Mouse (Mus musculus): Measurements from ENCODE around the gene Taf5l. TPM values are rescaled to one million over a fixed set of nuclear protein-coding genes. Genes with fewer than 3 reads are reported as not detected.
"Not testable (repeated sequence)": the region's sequence is repeated elsewhere in the genome, so short reads cannot be mapped to it uniquely, and the experiment has no call there.

Taf5l gene
- polyA plus RNA-seq, 1 experiment from 2014 or later = 28.0 TPM

DNA sequence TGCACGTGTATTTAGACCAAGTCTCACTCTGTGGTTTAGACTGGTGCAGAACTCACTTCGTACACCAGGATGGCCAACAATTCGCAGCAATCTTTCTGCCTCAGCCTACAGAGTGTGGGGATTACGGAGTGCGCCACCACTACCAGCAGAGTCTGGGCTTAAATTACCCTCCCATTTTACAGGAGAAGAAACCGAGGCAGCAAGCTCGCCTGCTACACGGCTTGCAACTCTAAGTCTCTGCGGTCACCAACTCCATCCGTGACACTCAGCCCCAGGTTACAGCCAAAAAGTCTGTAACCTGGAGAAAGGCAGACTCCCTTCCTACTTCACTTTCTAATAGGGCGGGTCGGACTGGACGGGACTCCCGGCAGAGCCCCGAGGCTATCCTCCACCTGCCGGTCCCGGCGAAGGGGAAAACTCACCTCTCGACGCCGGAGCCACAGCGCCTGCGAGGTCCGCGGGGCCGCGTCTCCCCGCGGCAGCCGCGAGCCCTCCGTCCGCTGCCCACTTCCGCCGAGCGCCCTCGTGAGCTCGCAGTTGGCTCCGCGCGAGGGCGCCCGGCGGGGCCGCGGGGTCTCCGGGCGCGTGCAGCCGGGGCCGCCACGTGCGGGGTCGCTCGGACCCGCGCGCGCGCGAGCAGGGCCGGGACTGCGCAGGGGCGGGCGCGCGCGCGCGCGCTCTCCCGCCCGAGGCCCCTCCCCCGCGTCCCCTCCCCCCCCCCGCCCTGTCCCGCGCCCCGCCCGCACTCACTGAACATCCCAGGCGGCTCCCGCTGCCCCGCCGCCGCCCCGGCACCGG, 559 bp downstream of the Taf5l start:
- peak; percentile 88 for ATAC-seq (ENCODE audit: insufficient read depth, low FRiP score)
- H3K9me3 ChIP-seq (replicated peaks; ENCODE audit: control insufficient read depth, low read length) = no peaks in the 10 kb centered on the region
- WGBS = under 1% methylated on average over 54 of the region's 87 CpGs
- H3K4me3 ChIP-seq (replicated peaks; ENCODE audit: low read length) = peak overlapping the region; percentile 90
- H3K27me3 ChIP-seq (ENCODE audit: control insufficient read depth, insufficient read depth, low read length) = no peaks in the 10 kb centered on the region
- H3K36me3 ChIP-seq (ENCODE audit: control insufficient read depth, insufficient read depth, low read length) = peaks cover 3% of the 10 kb centered on the region; the same call in 1 of the 2 replicates
- peak overlapping the region; percentile 91 for H3K27ac ChIP-seq (ENCODE audit: low read length)
- H3K4me1 ChIP-seq (ENCODE audit: control insufficient read depth, insufficient read depth, low read length) = peaks cover 19% of the 10 kb centered on the region
- H3K9ac ChIP-seq (ENCODE audit: low read length) = peak overlapping the region; percentile 91
- H3K4me2 ChIP-seq (ENCODE audit: low read depth, low read length) = peak overlapping the region; percentile 78

DNA sequence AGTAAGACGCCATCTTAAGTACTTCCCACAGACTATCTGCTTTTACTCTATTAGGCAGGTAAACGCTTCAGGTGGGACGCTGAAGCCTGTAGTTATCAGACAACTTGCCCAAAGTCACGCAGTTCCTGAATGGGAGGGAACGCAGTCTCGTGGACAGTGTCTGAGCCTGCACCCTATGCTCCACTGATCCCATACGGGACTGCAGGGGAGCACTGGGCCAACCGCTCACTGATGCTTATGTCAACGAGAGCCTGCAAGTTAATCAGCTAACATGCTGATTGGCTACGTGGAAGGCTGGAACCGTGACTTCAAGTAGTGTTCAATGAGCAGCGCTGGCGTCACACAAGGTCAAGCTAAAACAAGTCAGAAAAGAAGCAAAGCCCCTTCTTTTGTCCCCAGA, 1.4 kb downstream of the Taf5l start:
- H3K4me3 ChIP-seq (replicated peaks; ENCODE audit: low read length) = peak overlapping the region; percentile 90
- H3K36me3 ChIP-seq (ENCODE audit: control insufficient read depth, insufficient read depth, low read length) = peaks cover 3% of the 10 kb centered on the region; the same call in 1 of the 2 replicates
- 21% methylated on average over 13 of the region's 13 CpGs for WGBS
- peak overlapping the region; percentile 78 for H3K4me2 ChIP-seq (ENCODE audit: low read depth, low read length)
- no peaks in the 10 kb centered on the region for H3K27me3 ChIP-seq (ENCODE audit: control insufficient read depth, insufficient read depth, low read length)
- peak overlapping the region; percentile 91 for H3K9ac ChIP-seq (ENCODE audit: low read length)
- H3K27ac ChIP-seq (ENCODE audit: low read length) = peak overlapping the region; percentile 91
- H3K4me1 ChIP-seq (ENCODE audit: control insufficient read depth, insufficient read depth, low read length) = peaks cover 22% of the 10 kb centered on the region
- ATAC-seq (ENCODE audit: insufficient read depth, low FRiP score) = peak; percentile 29
- no peaks in the 10 kb centered on the region for H3K9me3 ChIP-seq (replicated peaks; ENCODE audit: control insufficient read depth, low read length)

DNA sequence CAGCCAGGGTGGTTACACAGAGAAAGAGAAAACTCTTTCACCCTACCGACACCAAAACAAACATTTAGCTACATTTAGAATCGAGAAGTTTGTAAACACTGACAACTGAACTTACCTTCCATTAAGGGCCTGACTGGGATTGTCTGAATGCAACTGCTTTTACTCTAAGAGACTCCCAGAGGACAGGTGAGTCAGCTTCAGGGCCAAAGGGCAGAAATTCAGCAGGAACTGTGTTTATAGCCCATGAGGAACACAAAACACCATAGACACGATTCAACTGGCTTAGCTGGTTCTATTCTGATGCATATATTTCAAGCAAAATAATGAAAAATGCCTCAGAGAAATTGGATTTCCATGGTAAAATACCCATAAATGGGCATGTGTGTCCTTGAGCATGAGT, 6.4 kb downstream of the Taf5l start:
- H3K4me3 ChIP-seq (replicated peaks; ENCODE audit: low read length) = no peak overlapping the region
- H3K27ac ChIP-seq (ENCODE audit: low read length) = peak overlapping the region; percentile 6; the same call in 1 of the 2 replicates
- no peaks in the 10 kb centered on the region for H3K9me3 ChIP-seq (replicated peaks; ENCODE audit: control insufficient read depth, low read length)
- peaks cover 15% of the 10 kb centered on the region for H3K4me1 ChIP-seq (ENCODE audit: control insufficient read depth, insufficient read depth, low read length)
- H3K9ac ChIP-seq (ENCODE audit: low read length) = no peak overlapping the region
- no peak for ATAC-seq (ENCODE audit: insufficient read depth, low FRiP score)
- no peaks in the 10 kb centered on the region for H3K36me3 ChIP-seq (ENCODE audit: control insufficient read depth, insufficient read depth, low read length)
- no peaks in the 10 kb centered on the region for H3K27me3 ChIP-seq (ENCODE audit: control insufficient read depth, insufficient read depth, low read length)
- no peak overlapping the region for H3K4me2 ChIP-seq (ENCODE audit: low read depth, low read length)
- WGBS = 39% methylated on average over 3 of the region's 3 CpGs

DNA sequence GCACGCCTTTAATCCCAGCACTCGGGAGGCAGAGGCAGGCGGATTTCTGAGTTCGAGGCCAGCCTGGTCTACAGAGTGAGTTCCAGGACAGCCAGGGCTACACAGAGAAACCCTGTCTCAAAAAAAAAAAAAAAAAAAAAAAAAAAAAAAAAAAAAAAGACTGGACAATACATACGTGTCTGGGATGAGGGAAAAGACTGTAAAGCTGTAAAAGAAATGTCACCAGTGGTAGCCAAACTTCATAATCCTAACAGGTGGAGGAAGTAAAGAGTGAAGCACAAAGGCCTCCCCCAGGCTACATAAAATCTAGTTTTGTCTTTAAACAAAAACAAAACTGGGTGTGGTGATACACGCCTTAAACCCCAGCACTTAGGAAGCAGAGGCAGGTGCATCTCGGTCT, 6.9 kb downstream of the Taf5l start:
- not testable (repeated sequence) for H3K9ac ChIP-seq (ENCODE audit: low read length); H3K9me3 ChIP-seq (replicated peaks; ENCODE audit: control insufficient read depth, low read length); ATAC-seq (ENCODE audit: insufficient read depth, low FRiP score); H3K4me1 ChIP-seq (ENCODE audit: control insufficient read depth, insufficient read depth, low read length); H3K36me3 ChIP-seq (ENCODE audit: control insufficient read depth, insufficient read depth, low read length); H3K4me2 ChIP-seq (ENCODE audit: low read depth, low read length); H3K4me3 ChIP-seq (replicated peaks; ENCODE audit: low read length); H3K27me3 ChIP-seq (ENCODE audit: control insufficient read depth, insufficient read depth, low read length)
- 84% methylated on average over 7 of the region's 7 CpGs for WGBS
- peak overlapping the region; percentile 6; the same call in 1 of the 2 replicates for H3K27ac ChIP-seq (ENCODE audit: low read length)

DNA sequence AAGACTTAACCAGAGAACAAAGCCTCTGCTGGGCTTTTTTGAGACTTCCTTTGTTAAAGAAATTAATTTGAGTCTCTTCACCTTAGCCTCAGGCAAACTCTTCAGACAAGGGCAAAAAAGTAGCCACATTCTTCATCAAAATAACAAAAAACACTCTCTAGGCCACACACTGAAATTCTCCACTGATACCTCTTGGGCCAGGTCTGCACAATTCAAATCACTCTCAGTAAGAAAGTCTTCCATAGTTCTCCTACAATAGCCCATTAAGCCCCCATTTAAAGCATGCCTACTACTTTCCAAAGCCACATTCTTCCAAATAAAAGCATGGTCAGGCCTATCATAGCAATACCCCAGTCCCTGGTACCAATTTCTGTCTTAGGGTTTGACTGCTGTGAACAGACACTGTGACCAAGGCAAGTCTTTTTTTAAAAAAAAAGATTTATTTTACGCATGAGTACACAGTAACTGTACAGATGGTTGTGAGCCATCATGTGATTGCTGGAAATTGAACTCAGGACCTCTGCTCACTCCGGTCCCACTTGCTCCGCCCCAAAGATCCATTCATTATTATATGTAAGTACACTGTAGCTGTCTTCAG, 9.1 kb downstream of the Taf5l start:
- Histone ChIP-seq H3K27ac (ENCODE audit: low read length) (no peak overlapping the region), H3K9me3 (replicated peaks; ENCODE audit: control insufficient read depth, low read length) (no peaks in the 10 kb centered on the region), H3K9ac (ENCODE audit: low read length) (no peak overlapping the region), H3K4me1 (ENCODE audit: control insufficient read depth, insufficient read depth, low read length) (peaks cover 5% of the 10 kb centered on the region; the same call in 1 of the 2 replicates), H3K27me3 (ENCODE audit: control insufficient read depth, insufficient read depth, low read length) (no peaks in the 10 kb centered on the region), H3K36me3 (ENCODE audit: control insufficient read depth, insufficient read depth, low read length) (0 out of 2 replicates have a peak, but pooled peaks cover under 1% of the 10 kb centered on the region), H3K4me3 (replicated peaks; ENCODE audit: low read length) (no peak overlapping the region), H3K4me2 (ENCODE audit: low read depth, low read length) (no peak overlapping the region)
- ATAC-seq (ENCODE audit: insufficient read depth, low FRiP score) = no peak
- over 99% methylated on average over 3 of the region's 3 CpGs for WGBS

DNA sequence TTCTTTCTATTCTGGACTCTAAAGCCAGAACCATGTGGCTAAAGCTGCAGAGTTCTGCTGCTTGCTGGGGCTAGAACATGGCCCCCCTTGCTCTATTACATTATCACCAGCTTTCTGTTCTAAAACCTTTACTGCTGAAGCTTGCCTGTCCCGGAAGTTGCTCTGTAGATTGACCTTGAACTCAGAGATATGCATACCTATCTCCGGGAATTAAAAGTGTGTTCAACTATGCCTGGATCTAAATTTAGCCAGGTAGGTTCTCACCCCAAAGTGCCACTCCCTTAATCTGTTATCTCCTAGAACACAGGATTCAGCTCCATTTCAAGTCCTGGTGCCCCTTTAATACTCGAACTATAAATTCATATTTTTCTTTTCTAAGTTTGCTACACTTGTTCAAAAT, 9.6 kb downstream of the Taf5l start:
- Histone ChIP-seq H3K36me3 (ENCODE audit: control insufficient read depth, insufficient read depth, low read length) (peaks cover 5% of the 10 kb centered on the region; the same call in 1 of the 2 replicates), H3K4me1 (ENCODE audit: control insufficient read depth, insufficient read depth, low read length) (peaks cover 5% of the 10 kb centered on the region; the same call in 1 of the 2 replicates), H3K9ac (ENCODE audit: low read length) (no peak overlapping the region), H3K4me2 (ENCODE audit: low read depth, low read length) (no peak overlapping the region), H3K4me3 (replicated peaks; ENCODE audit: low read length) (no peak overlapping the region), H3K27me3 (ENCODE audit: control insufficient read depth, insufficient read depth, low read length) (no peaks in the 10 kb centered on the region), H3K9me3 (replicated peaks; ENCODE audit: control insufficient read depth, low read length) (no peaks in the 10 kb centered on the region), H3K27ac (ENCODE audit: low read length) (no peak overlapping the region)
- WGBS = 72% methylated on average over 3 of the region's 3 CpGs
- no peak for ATAC-seq (ENCODE audit: insufficient read depth, low FRiP score)

DNA sequence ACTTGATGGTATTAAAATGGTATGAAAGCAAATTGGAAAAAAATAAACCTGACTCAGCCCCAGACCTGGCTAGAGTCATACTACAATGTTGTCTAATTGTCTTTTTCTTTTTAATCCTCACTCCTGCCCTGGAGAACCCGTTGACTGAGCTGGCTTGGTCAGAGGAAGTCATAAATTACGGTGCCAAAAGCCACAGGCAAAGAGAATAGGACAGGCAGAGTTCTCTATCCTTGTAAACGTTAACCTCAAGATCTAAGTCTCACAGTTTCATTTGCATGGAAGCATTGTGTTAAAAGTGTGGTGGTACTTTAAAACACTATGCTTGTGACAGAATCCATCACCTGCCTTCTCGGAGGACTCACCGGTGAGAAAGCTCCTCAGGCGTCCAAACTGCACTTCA, 13.4 kb downstream of the Taf5l start:
- ATAC-seq (ENCODE audit: insufficient read depth, low FRiP score) = no peak
- H3K27ac ChIP-seq (ENCODE audit: low read length) = no peak overlapping the region
- no peak overlapping the region for H3K4me3 ChIP-seq (replicated peaks; ENCODE audit: low read length)

DNA sequence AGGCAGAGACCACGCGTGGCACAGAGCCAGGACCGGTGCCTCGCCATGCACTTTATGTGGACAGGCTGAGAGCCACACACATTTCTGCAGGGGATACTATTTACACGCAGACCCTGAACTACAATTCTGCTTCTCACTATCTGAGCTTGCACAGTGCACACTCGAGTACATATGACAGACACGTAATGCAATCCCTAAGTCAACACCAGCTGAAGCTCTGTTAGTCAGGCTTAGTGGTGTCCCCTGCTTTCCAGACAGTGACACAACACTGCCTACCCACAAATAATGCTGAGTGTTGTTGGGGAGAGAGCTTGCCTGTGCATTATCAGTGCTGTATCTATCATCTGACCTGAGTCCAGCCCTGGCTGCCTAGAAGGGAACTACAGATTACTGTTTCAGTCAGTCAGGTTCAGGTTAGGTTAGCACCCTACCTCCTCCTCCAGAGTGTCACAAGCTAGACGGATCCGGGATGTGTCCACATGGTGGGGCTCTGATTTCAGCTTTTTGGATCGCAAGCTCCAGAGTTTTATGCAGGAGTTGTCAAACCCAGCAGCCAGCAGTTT, 18.6 kb downstream of the Taf5l start:
- H3K4me1 ChIP-seq (ENCODE audit: control insufficient read depth, insufficient read depth, low read length) = no peaks in the 10 kb centered on the region
- WGBS = 86% methylated on average over 10 of the region's 10 CpGs
- no peak for ATAC-seq (ENCODE audit: insufficient read depth, low FRiP score)

More for the DNA sequence above, 13.4 kb downstream of the Taf5l start:
- Histone ChIP-seq H3K9me3 (replicated peaks; ENCODE audit: control insufficient read depth, low read length) (no peaks in the 10 kb centered on the region), H3K36me3 (ENCODE audit: control insufficient read depth, insufficient read depth, low read length) (peaks cover 24% of the 10 kb centered on the region), H3K9ac (ENCODE audit: low read length) (no peak overlapping the region), H3K4me2 (ENCODE audit: low read depth, low read length) (no peak overlapping the region), H3K4me1 (ENCODE audit: control insufficient read depth, insufficient read depth, low read length) (0 out of 2 replicates have a peak, but pooled peaks cover 2% of the 10 kb centered on the region), H3K27me3 (ENCODE audit: control insufficient read depth, insufficient read depth, low read length) (no peaks in the 10 kb centered on the region)
- WGBS = 74% methylated on average over 6 of the region's 6 CpGs

DNA sequence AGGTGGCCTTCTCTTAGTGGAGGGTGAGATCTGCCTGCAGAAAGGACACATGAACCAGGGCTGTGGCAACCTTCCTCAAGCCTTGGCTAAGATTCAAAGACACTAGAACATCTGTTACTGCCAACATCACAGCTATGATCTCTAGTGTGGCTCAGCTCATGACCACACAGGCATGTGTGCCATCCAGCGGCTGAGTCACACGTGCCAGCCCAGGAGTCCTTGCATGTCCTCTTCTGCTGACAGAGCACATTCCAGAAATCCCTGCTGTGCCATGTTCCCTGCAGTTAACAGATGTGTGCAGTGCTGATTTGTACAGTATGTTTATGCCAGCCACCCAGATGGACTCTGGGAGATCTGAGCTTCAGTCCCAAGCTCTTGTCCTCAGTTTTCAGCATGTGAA, 21.6 kb downstream of the Taf5l start:
- H3K27me3 ChIP-seq (ENCODE audit: control insufficient read depth, insufficient read depth, low read length) = no peaks in the 10 kb centered on the region
- no peak overlapping the region for H3K4me3 ChIP-seq (replicated peaks; ENCODE audit: low read length)
- ATAC-seq (ENCODE audit: insufficient read depth, low FRiP score) = no peak
- H3K9ac ChIP-seq (ENCODE audit: low read length) = no peak overlapping the region
- no peaks in the 10 kb centered on the region for H3K4me1 ChIP-seq (ENCODE audit: control insufficient read depth, insufficient read depth, low read length)
- no peak overlapping the region for H3K27ac ChIP-seq (ENCODE audit: low read length)
- no peak overlapping the region for H3K4me2 ChIP-seq (ENCODE audit: low read depth, low read length)
- H3K9me3 ChIP-seq (replicated peaks; ENCODE audit: control insufficient read depth, low read length) = no peaks in the 10 kb centered on the region
- H3K36me3 ChIP-seq (ENCODE audit: control insufficient read depth, insufficient read depth, low read length) = peaks cover 18% of the 10 kb centered on the region
- WGBS = 84% methylated on average over 2 of the region's 2 CpGs

More for the DNA sequence above, 18.6 kb downstream of the Taf5l start:
- H3K9me3 ChIP-seq (replicated peaks; ENCODE audit: control insufficient read depth, low read length) = no peaks in the 10 kb centered on the region
- H3K4me2 ChIP-seq (ENCODE audit: low read depth, low read length) = no peak overlapping the region
- no peak overlapping the region for H3K27ac ChIP-seq (ENCODE audit: low read length)
- H3K36me3 ChIP-seq (ENCODE audit: control insufficient read depth, insufficient read depth, low read length) = peaks cover 31% of the 10 kb centered on the region
- H3K4me3 ChIP-seq (replicated peaks; ENCODE audit: low read length) = no peak overlapping the region
- no peak overlapping the region for H3K9ac ChIP-seq (ENCODE audit: low read length)
- no peaks in the 10 kb centered on the region for H3K27me3 ChIP-seq (ENCODE audit: control insufficient read depth, insufficient read depth, low read length)

Data from stomach, embryonic 16.5 days (tissue).